In genomic region chr12:74320318-74320717, GRCm38 (mm10) we compare ENCODE assay signal across 10 mouse cellular contexts. TPM values are rescaled to one million over a fixed set of nuclear protein-coding genes. Genes with fewer than 3 reads are reported as not detected.
DNase-seq lines count a peak whose midpoint lies in the region; ATAC-seq and TF ChIP-seq lines count a peak whose summit lies in the region.
"Had no signal": no experiment of that assay in that cellular context is flagged by ENCODE, and none has a peak within 500 bp of the region (broad histone marks: within the 10 kb centered on the region; RNA-seq: fewer than 3 reads in every experiment).

No protein-coding gene starts in this region.

- no peaks in the 10 kb centered on the region for H3K27me3 ChIP-seq in intestine, postnatal 0 days (replicated peaks; ENCODE audit: control insufficient read depth, insufficient read depth, low read length)
- H3K27me3 ChIP-seq in intestine, embryonic 16.5 days (replicated peaks; ENCODE audit: control insufficient read depth, insufficient read depth, low read length), result no peaks in the 10 kb centered on the region
- no peaks in the 10 kb centered on the region for H3K27me3 ChIP-seq in embryonic facial prominence, embryonic 11.5 days (ENCODE audit: control insufficient read depth, insufficient read depth, low read length)
- H3K27me3 ChIP-seq in limb, embryonic 14.5 days (ENCODE audit: control insufficient read depth, insufficient read depth, low read length), result no peaks in the 10 kb centered on the region
- H3K27me3 ChIP-seq in neural tube, embryonic 14.5 days (ENCODE audit: control insufficient read depth, insufficient read depth, low read length), result no peaks in the 10 kb centered on the region

- no peak for ATAC-seq in intestine, postnatal 0 days
- ATAC-seq in intestine, embryonic 16.5 days, result no peak
- ATAC-seq in embryonic facial prominence, embryonic 11.5 days (replicated peaks; ENCODE audit: insufficient number of reproducible peaks, low FRiP score, low TSS enrichment, low read depth), result no peak
- ATAC-seq in limb, embryonic 14.5 days (ENCODE audit: low FRiP score, low read depth), result no peak
- ATAC-seq in neural tube, embryonic 14.5 days (ENCODE audit: low read depth), result peak; percentile 39; the same call in 1 of the 2 replicates

- TF ChIP-seq CTCF in intestine, postnatal 0 days (IDR thresholded peaks at IDR 0.05; ENCODE audit: low read depth), result peak; percentile 91

- H3K27ac ChIP-seq in intestine, postnatal 0 days (ENCODE audit: low read depth, low read length), result no peak overlapping the region
- H3K27ac ChIP-seq in intestine, embryonic 16.5 days (ENCODE audit: low read length), result no peak overlapping the region
- H3K27ac ChIP-seq in embryonic facial prominence, embryonic 11.5 days (replicated peaks; ENCODE audit: low read depth, low read length), result no peak overlapping the region
- no peak overlapping the region for H3K27ac ChIP-seq in limb, embryonic 14.5 days (replicated peaks; ENCODE audit: low read depth, low read length)
- no peak overlapping the region for H3K27ac ChIP-seq in neural tube, embryonic 14.5 days (ENCODE audit: low read depth, low read length)

- peak; percentile 76 for DNase-seq in adrenal gland, postnatal 10 days
- DNase-seq in embryonic facial prominence, embryonic 11.5 days (ENCODE audit: low spot score), result peak; percentile 88
- DNase-seq in hindlimb bud, embryonic 11.5 days (ENCODE audit: extremely low spot score, low read depth, low spot score), result peak; percentile 57
- DNase-seq in limb, embryonic 14.5 days (ENCODE audit: low spot score), result peak; percentile 80
- peak; percentile 65 for DNase-seq in thymus, postnatal 14 days

- 12% methylated on average over 10 of the region's 10 CpGs for WGBS in intestine, postnatal 0 days
- WGBS in intestine, embryonic 16.5 days, result 13% methylated on average over 10 of the region's 10 CpGs
- 19% methylated on average over 10 of the region's 10 CpGs for WGBS in embryonic facial prominence, embryonic 11.5 days
- WGBS in limb, embryonic 14.5 days, result 18% methylated on average over 10 of the region's 10 CpGs
- WGBS in neural tube, embryonic 14.5 days, result 14% methylated on average over 10 of the region's 10 CpGs

- no peak overlapping the region for H3K4me3 ChIP-seq in intestine, postnatal 0 days (ENCODE audit: low read depth, low read length)
- no peak overlapping the region for H3K4me3 ChIP-seq in intestine, embryonic 16.5 days (ENCODE audit: low read length)
- H3K4me3 ChIP-seq in embryonic facial prominence, embryonic 11.5 days (ENCODE audit: low read depth, low read length), result no peak overlapping the region
- no peak overlapping the region for H3K4me3 ChIP-seq in limb, embryonic 14.5 days (replicated peaks; ENCODE audit: low read length)
- no peak overlapping the region for H3K4me3 ChIP-seq in neural tube, embryonic 14.5 days (ENCODE audit: low read depth, low read length)

- no peaks in the 10 kb centered on the region for H3K36me3 ChIP-seq in intestine, postnatal 0 days (ENCODE audit: control insufficient read depth, insufficient read depth)
- H3K36me3 ChIP-seq in intestine, embryonic 16.5 days (ENCODE audit: control insufficient read depth, insufficient read depth, low read length), result no peaks in the 10 kb centered on the region
- H3K36me3 ChIP-seq in embryonic facial prominence, embryonic 11.5 days (replicated peaks; ENCODE audit: control insufficient read depth, insufficient read depth, low read depth, low read length), result no peaks in the 10 kb centered on the region
- no peaks in the 10 kb centered on the region for H3K36me3 ChIP-seq in limb, embryonic 14.5 days (ENCODE audit: control insufficient read depth, insufficient read depth, low read length)
- no peaks in the 10 kb centered on the region for H3K36me3 ChIP-seq in neural tube, embryonic 14.5 days (ENCODE audit: control insufficient read depth, insufficient read depth, low read length)

- peak overlapping the region; percentile 39; the same call in 1 of the 2 replicates for H3K4me2 ChIP-seq in intestine, postnatal 0 days (replicated peaks; ENCODE audit: low read depth)
- H3K4me2 ChIP-seq in intestine, embryonic 16.5 days (ENCODE audit: low read depth, low read length), result no peak overlapping the region
- H3K4me2 ChIP-seq in embryonic facial prominence, embryonic 11.5 days (ENCODE audit: low read depth, low read length), result no peak overlapping the region
- no peak overlapping the region for H3K4me2 ChIP-seq in limb, embryonic 14.5 days (replicated peaks; ENCODE audit: low read depth, low read length, severe bottlenecking)
- H3K4me2 ChIP-seq in neural tube, embryonic 14.5 days (ENCODE audit: low read depth, low read length), result no peak overlapping the region

- no peaks in the 10 kb centered on the region for H3K4me1 ChIP-seq in intestine, postnatal 0 days (replicated peaks; ENCODE audit: control insufficient read depth, insufficient read depth, low read length)
- H3K4me1 ChIP-seq in intestine, embryonic 16.5 days (ENCODE audit: control insufficient read depth, insufficient read depth, low read length), result no peaks in the 10 kb centered on the region
- H3K4me1 ChIP-seq in embryonic facial prominence, embryonic 11.5 days (ENCODE audit: control insufficient read depth, insufficient read depth, low read length), result no peaks in the 10 kb centered on the region
- H3K4me1 ChIP-seq in limb, embryonic 14.5 days (ENCODE audit: control insufficient read depth, insufficient read depth, low read length), result no peaks in the 10 kb centered on the region
- no peaks in the 10 kb centered on the region for H3K4me1 ChIP-seq in neural tube, embryonic 14.5 days (ENCODE audit: control insufficient read depth, insufficient read depth, low read length)

- no peak overlapping the region for H3K9ac ChIP-seq in intestine, postnatal 0 days (ENCODE audit: low read depth, low read length)
- no peak overlapping the region for H3K9ac ChIP-seq in intestine, embryonic 16.5 days (ENCODE audit: low read depth, low read length)
- no peak overlapping the region for H3K9ac ChIP-seq in embryonic facial prominence, embryonic 11.5 days (replicated peaks; ENCODE audit: low read length)
- no peak overlapping the region for H3K9ac ChIP-seq in limb, embryonic 14.5 days (ENCODE audit: low read depth, low read length, severe bottlenecking)
- no peak overlapping the region for H3K9ac ChIP-seq in neural tube, embryonic 14.5 days (replicated peaks; ENCODE audit: low read depth, low read length)

- H3K9me3 ChIP-seq in intestine, postnatal 0 days (ENCODE audit: control insufficient read depth), result no peaks in the 10 kb centered on the region
- H3K9me3 ChIP-seq in intestine, embryonic 16.5 days (ENCODE audit: control insufficient read depth, low read length), result no peaks in the 10 kb centered on the region
- H3K9me3 ChIP-seq in embryonic facial prominence, embryonic 11.5 days (replicated peaks; ENCODE audit: control insufficient read depth, low read length), result no peaks in the 10 kb centered on the region
- H3K9me3 ChIP-seq in limb, embryonic 14.5 days (ENCODE audit: control insufficient read depth, low read length), result no peaks in the 10 kb centered on the region
- H3K9me3 ChIP-seq in neural tube, embryonic 14.5 days (ENCODE audit: control insufficient read depth, low read length), result no peaks in the 10 kb centered on the region

- TF ChIP-seq POLR2A in limb, embryonic 14.5 days (IDR thresholded peaks at IDR 0.05; ENCODE audit: borderline replicate concordance, extremely low read depth, insufficient read depth, insufficient read length), result no peak

RNA-seq across cellular contexts. Expression of gene Gm11042, which starts 4.1 kb away (rescaled TPM):
- not detected in 2 replicates for polyA plus RNA-seq in intestine, postnatal 0 days (2015; fragmentation: Nextera tagmentation; extraction: Ambion mirVana)
- not detected in 2 replicates for polyA plus RNA-seq in intestine, embryonic 16.5 days (2015; fragmentation: Nextera tagmentation; extraction: Ambion mirVana)
- not detected for total RNA-seq in adrenal gland, postnatal 10 days (2021)
- not detected in 2 replicates for polyA plus RNA-seq in embryonic facial prominence, embryonic 11.5 days (2014; fragmentation: Nextera tagmentation; extraction: Ambion mirVana)
- polyA plus RNA-seq in limb, embryonic 14.5 days (2012; rRNA removed), result not detected in 2 replicates
- not detected in 2 replicates for polyA plus RNA-seq in limb, embryonic 14.5 days (2014; fragmentation: Nextera tagmentation; extraction: Ambion mirVana)
- not detected in 2 replicates for polyA plus RNA-seq in neural tube, embryonic 14.5 days (2014; fragmentation: Nextera tagmentation; extraction: Ambion mirVana)
- polyA plus RNA-seq: frontal cortex, adult 2 months; stomach, embryonic 14.5 days had no signal
